Mouse (Mus musculus): ENCODE measurements around the gene Ermn.

Ermn gene

DNA sequence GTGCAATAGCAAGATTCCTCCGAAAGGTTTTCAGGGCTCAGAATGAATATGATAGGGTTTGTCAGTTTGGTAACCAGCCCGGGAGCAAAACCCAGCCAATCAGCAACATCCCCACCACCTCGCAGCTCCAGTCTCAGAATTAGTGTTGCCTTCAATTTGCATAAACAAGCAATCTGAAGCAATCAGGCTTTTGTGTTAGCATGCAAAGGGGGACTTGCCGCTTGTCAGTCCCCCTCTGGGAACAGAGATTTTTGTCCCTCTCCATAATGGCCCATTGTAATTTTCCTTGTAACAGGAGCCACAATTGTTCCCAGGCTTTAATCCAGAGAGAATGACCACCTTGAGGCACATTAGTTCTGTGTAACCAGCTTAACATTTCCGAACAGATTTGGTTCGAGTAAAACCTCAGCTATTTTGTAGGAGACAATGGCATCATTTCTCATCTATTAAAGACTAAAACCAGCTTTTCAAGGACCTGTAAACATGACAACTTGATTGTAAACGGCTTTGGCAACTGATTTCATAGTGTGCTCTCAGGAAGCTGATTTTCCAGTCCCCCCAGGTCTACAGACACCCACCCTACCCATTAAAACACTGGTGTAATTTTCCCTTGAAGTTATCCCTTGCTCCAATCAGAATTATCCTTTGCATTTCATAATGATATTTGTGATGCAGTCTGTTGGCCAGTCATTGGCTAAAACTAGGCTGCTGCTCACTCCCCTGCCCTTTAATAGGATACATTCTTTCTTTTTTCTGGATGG lies at the start of gene Ermn:
Gene Ermn (minus strand): TSS at position 44 of the 761 bp plus-strand sequence.
- DNase-seq (ENCODE audit: low read depth, low spot score): peak; percentile 92

GRCm38 (mm10) chr2:58094818-58095217 lies 42.2 kb upstream of the Ermn start:
- no peak for DNase-seq (ENCODE audit: low read depth, low spot score)

DNA sequence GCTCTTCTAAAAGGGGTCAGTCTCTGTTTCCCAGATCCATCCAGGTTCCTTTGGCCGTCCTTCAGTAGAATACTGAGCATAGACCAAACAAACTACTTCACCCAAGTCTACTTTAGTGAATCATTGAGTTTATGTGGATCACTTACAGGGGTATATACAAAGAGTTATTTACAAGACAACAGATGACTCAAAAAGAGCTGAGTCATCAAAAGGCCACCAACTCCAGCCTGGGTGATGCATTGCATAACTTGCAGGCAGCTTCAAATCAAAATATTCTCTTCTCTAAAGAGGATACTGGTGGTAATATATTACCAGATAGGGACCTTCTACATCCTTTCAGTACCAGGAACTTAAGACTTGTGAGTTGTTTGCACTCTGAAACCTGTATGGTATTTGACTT lies 33.8 kb upstream of the Ermn start:
- no peak for DNase-seq (ENCODE audit: low read depth, low spot score)

GRCm38 (mm10) chr2:58079849-58080248 lies 27.2 kb upstream of the Ermn start:
- peak; percentile 56 for DNase-seq (ENCODE audit: low read depth, low spot score)

DNA sequence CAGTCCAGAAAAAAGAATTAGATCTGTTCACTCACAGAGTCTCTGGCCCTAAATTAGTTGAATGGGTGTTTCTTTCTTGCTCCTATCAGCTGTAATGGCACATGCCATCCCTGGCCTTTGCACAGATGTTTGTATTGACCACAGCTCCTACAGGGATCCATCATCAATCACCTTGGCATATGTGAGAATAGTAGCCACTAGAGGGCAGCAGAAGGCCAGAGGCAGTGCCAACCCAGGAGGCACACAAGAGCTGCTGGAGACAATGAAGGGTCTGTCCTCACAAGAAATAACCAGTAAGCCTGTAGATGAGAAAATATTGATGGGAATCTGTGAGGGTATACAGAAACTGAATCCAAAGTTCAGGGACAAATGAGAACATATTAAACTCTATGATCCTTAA lies 2.7 kb upstream of the Ermn start:
- DNase-seq (ENCODE audit: low read depth, low spot score): peak; percentile 89

DNA sequence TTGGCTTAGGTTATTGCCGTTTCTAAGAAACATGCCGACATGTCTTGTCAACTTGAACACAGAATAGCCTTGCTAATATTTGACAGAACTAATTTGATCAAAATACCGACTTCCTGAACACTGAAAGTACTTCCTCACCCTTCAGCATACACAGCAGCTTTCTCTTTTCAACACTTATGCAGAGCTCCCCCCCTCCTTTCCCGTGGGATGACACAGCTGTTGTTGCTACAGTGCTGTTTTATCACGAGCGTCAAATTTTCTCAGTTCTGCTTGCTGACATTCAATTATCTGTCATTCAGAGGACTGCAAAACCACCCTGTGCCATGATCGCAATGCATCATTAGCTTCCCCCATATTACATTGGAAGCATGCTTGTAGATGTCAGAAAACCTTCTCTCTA lies 10.8 kb downstream of the Ermn start:
- peak; percentile 82 for DNase-seq (ENCODE audit: low read depth, low spot score)

DNA sequence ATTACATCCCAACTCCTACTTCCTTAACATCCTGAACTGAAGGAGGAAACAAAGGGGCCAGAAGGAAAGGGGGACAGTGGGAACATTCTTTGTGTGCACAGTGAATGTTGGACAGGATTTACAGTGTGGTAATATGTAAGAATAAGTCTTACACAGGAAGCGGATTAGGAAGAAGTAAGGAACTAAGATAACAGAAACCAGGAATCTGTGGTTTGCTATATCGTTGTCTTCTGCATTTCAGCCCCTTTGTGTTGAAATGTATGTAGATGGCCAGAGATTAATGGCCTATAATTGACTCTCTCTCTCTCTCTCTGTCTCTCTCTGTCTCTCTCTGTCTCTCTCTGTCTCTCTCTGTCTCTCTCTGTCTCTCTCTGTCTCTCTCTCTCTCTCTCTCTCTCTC lies 15.7 kb downstream of the Ermn start:
- DNase-seq (ENCODE audit: low read depth, low spot score): no peak

DNA sequence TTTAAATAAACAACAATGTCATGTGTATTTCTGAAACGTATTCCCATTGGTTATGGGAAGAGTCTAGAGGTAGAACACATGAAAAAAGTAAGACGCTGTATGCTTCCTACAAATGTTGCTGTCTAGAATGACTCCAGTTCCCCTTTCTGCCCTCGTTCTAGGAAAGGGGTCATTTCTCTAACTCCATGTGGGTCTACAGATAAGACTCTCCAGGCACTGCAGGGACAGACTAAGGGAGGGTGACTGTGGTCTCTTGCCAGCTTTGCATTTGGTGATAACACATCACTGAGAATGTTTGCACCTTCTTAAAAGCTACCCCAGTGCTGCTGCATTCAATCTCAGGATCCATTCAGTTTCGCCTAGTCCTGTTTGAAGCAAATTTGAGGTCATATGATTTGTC lies 17.0 kb downstream of the Ermn start:
- no peak for DNase-seq (ENCODE audit: low read depth, low spot score)

- DNase-seq (ENCODE audit: low read depth, low spot score): peak; percentile 31
Observed at GRCm38 (mm10) chr2:58031431-58031830, 21.2 kb downstream of the Ermn start.

DNA sequence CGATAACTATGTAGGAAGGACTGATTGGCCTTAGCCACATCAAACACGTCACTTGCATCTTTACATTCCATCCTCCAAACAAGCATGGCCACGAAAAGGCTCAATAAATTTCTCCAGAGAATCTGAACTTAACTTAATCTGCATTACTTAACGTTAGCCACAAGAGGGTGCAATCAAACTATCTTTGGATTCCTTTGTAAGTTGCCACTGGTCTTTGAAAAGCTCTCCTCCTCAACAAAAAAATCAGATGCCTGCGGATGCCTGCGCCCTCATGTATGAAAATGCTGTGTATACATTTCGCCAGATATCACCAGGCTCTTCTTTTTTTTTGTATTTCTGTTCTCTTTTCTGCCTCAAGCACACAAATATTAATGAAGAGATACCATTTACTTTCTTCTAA lies 23.3 kb downstream of the Ermn start:
- peak; percentile 91 for DNase-seq (ENCODE audit: low read depth, low spot score)

DNA sequence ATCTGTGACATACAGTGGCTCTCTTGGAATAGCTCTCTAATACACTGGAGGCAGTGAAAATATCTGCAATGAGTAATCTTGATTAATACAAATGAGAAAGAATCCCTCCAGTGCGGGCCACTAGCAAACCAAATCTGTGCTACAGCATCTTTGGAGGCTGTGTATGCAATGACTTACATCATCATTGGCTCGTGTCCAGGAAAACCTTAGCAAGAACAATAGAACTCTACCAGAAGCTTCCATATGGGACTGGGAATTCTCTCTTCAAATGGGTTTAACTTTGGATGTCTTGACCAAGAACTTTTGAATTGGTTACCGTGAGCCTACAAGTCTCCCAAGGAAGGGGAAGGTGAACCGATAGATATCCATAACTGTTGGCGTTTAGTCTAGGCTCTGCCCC lies 25.9 kb downstream of the Ermn start:
- peak; percentile 73 for DNase-seq (ENCODE audit: low read depth, low spot score)

GRCm38 (mm10) chr2:58023556-58023955 lies 29.1 kb downstream of the Ermn start:
- peak; percentile 48 for DNase-seq (ENCODE audit: low read depth, low spot score)

DNA sequence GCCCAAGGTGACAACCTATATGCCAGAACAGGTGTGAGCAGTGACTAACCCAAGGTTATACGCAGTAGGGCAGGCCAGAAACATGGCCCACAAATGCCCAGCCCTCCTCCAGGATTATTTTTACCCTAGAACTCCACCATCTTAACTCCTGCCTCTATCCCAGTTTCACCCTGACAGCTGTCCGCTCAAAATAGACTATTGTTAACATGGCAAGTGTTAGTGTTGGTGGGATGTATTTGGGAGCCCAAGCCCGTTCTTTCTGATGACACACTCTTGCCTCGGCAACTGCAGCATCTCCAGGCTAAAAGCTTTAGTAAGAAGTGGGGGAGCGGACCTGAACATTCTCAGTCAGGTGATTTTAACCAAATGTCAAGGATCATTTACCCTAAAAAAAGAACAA lies 45.6 kb downstream of the Ermn start:
- peak; percentile 43 for DNase-seq (ENCODE audit: low read depth, low spot score)

DNA sequence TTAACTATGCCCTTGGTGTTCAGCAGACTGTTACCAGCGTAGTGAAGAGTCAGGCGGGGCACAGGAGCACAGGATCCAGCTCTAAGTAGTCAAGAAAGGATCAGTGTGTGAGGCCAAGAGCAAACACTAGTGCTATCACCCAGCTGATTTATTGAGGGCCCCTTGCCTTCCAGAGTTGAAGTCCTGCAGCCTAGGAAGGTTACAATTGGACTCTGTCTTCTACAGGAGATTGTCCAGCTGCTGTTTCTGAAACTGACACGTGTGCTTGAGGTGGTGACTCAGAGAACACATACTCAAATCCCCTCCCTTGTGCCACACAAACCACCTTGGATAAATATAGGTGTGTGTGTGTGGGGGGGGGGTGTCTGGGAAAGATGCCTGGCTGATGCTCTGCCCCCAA lies 51.2 kb downstream of the Ermn start:
- no peak for DNase-seq (ENCODE audit: low read depth, low spot score)

- DNase-seq (ENCODE audit: low read depth, low spot score): no peak
Observed at GRCm38 (mm10) chr2:57997752-57998430, 54.8 kb downstream of the Ermn start, which contains the start of gene Galnt5. Gene Galnt5, plus strand, starts transcription at chr2:57997884.
